Mouse (Mus musculus) liver, embryonic 11.5 days (tissue): ENCODE results near the gene Adamts18. TPM values are rescaled to one million over a fixed set of nuclear protein-coding genes. Genes with fewer than 3 reads are reported as not detected.

Source experiments
- ATAC-seq: fragments of 200-750 bp; cut with Nextera tagmentation; replicated peaks from 2 replicates; pipeline ENCODE4 v1.8.0; 2017; ENCODE audit warnings: moderate number of reproducible peaks, mild to moderate bottlenecking, moderate TSS enrichment, moderate library complexity; ENCODE audit not compliant: low FRiP score
- DNase-seq: peaks from one replicate; pipeline ENCODE4 v3.0.0-alpha.2; 2017; ENCODE audit warnings: low spot score
- H3K27ac ChIP-seq: fragments of 300-500 bp; sonication (generic); 2 replicates; pipeline ENCODE4 v1.5.1; 2014; ENCODE audit warnings: mild to moderate bottlenecking, low read depth, low read length, control low read depth
- H3K27me3 ChIP-seq: fragments of 300-500 bp; sonication (generic); replicated peaks from 2 replicates; pipeline ENCODE4 v1.6.1; 2014; ENCODE audit warnings: low read length, mixed read lengths; ENCODE audit not compliant: control insufficient read depth, insufficient read depth
- H3K36me3 ChIP-seq: fragments of 300-500 bp; sonication (generic); 2 replicates; pipeline ENCODE4 v1.6.1; 2014; ENCODE audit warnings: mild to moderate bottlenecking, low read length, moderate library complexity, mixed read lengths; ENCODE audit not compliant: control insufficient read depth, insufficient read depth
- H3K4me1 ChIP-seq: fragments of 300-500 bp; sonication (generic); replicated peaks from 2 replicates; pipeline ENCODE4 v1.6.1; 2014; ENCODE audit warnings: low read length, mixed read lengths; ENCODE audit not compliant: control insufficient read depth, insufficient read depth
- H3K4me2 ChIP-seq: fragments of 300-500 bp; sonication (generic); 2 replicates; pipeline ENCODE4 v1.6.1; 2014; ENCODE audit warnings: mild to moderate bottlenecking, control low read depth, moderate library complexity
- H3K4me3 ChIP-seq: fragments of 300-500 bp; sonication (generic); 2 replicates; pipeline ENCODE4 v1.5.1; 2014; ENCODE audit warnings: low read depth, low read length, control low read depth
- H3K9ac ChIP-seq: fragments of 300-500 bp; sonication (generic); 2 replicates; pipeline ENCODE4 v1.6.1; 2014; ENCODE audit warnings: low read depth, low read length, control low read depth
- H3K9me3 ChIP-seq: fragments of 300-500 bp; sonication (generic); 2 replicates; pipeline ENCODE4 v1.6.1; 2016; ENCODE audit warnings: low read length, inconsistent platforms, mixed read lengths; ENCODE audit not compliant: control insufficient read depth
- WGBS: fragments of 180-500 bp; shearing (Covaris S2); extraction: QIAGEN DNeasy Blood & Tissue Kit; methylation state at CpG from one replicate; pipeline ENCODE4 v1.1.7; 2014; 5-methylcytosine and 5-hydroxymethylcytosine counted together
- polyA plus RNA-seq: library from polyadenylated mRNA; unstranded; fragments of >200 nt; fragmentation: Nextera tagmentation; extraction: Ambion mirVana; gene quantifications from 2 replicates; pipeline ENCODE4 v1.2.1, GENCODE M21; 2014

Gene Adamts18
- polyA plus RNA-seq, 1 experiment from 2014 or later, result 1.7 TPM

DNA sequence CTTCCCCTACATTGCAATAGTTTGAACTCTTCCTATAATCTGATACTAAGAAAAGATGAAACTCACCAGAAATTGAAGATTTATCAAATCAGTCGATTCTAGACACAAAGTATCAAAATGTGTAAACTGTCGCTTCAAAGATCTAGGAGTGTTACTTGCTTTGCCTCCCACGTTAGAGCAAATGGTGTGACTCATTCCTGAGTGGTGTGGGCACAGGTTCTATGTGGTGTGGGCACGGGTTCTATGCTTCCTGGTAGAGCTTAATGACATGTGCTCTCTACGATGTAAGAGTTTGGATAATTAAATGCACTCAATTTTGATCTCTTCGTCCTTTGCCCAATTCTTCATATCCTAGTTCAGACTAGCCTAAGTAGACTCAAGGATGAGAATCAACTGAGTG is 23.9 kb upstream of the Adamts18 start:
- Histone ChIP-seq H3K4me3 (no peak overlapping the region), H3K27me3 (no peaks in the 10 kb centered on the region), H3K9me3 (no peaks in the 10 kb centered on the region), H3K9ac (no peak overlapping the region), H3K4me2 (no peak overlapping the region), H3K36me3 (no peaks in the 10 kb centered on the region), H3K4me1 (no peaks in the 10 kb centered on the region), H3K27ac (no peak overlapping the region)
- no peak for ATAC-seq
- WGBS, result 74% methylated on average over 6 of the region's 6 CpGs
- no peak for DNase-seq

DNA sequence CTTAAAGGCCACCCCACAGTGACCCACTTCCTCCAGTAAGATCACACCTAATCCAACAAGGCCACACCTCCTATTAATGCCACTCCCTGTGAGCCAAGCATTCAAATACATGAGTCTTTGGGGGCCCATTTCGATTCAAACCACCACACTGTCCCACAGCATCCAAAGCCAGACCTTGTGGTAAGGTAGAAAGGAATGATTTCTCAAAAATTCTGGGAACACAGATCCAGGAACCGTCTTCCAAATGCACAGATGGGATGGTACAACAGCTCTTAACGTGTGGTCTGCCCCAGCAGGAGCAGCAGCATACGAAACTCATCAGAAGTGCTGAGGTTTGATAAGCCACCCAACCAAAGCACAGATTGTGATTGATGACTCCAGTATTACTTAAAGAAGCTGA is 18.0 kb upstream of the Adamts18 start:
- no peaks in the 10 kb centered on the region for H3K36me3 ChIP-seq
- no peaks in the 10 kb centered on the region for H3K4me1 ChIP-seq
- no peak overlapping the region for H3K9ac ChIP-seq
- 75% methylated on average over 4 of the region's 4 CpGs for WGBS
- H3K27ac ChIP-seq, result no peak overlapping the region
- H3K4me3 ChIP-seq, result no peak overlapping the region
- no peaks in the 10 kb centered on the region for H3K27me3 ChIP-seq
- H3K4me2 ChIP-seq, result no peak overlapping the region
- H3K9me3 ChIP-seq, result no peaks in the 10 kb centered on the region
- ATAC-seq (no peak), DNase-seq (no peak)

DNA sequence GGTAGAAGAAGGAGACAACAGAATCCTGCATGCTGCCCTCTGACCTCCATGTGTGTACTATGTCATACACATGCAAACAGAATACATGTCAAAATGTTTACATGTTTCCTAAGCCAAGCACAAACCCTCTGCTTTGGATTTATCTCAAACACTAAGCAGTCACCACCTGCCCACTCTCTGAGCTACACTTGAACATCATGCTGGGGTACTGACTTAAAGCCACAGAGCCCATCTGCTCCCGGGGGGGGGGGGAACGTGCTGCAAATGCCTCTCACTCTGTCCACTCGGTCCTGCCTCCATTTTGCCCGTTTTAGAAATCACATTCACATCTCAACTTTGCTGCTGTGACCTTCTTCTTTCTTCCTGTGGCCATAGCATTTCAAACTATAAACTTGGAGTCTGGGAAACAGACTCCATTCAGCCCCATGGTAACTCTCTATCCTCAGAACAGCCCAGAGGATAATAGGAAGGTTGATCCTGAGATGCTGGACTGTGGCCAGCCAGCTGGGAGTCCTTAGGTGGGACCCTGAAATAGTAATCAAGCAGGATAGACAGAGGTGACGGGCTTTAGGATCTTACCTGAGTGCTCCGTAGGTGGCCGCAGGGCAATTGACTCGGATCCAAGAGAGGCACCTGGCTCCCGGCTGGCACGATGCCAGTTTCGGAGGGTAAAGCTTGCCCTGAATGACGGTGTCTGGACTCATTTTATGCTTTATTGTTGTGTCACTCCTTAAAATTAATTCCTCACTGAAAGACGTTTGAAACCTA is 17.0 kb upstream of the Adamts18 start:
- ATAC-seq (no peak), DNase-seq (no peak)
- H3K4me2 ChIP-seq, result no peak overlapping the region
- no peaks in the 10 kb centered on the region for H3K36me3 ChIP-seq
- WGBS, result 82% methylated on average over 13 of the region's 13 CpGs
- no peaks in the 10 kb centered on the region for H3K27me3 ChIP-seq
- no peaks in the 10 kb centered on the region for H3K4me1 ChIP-seq
- H3K4me3 ChIP-seq, result no peak overlapping the region
- H3K27ac ChIP-seq, result no peak overlapping the region
- no peaks in the 10 kb centered on the region for H3K9me3 ChIP-seq
- no peak overlapping the region for H3K9ac ChIP-seq

DNA sequence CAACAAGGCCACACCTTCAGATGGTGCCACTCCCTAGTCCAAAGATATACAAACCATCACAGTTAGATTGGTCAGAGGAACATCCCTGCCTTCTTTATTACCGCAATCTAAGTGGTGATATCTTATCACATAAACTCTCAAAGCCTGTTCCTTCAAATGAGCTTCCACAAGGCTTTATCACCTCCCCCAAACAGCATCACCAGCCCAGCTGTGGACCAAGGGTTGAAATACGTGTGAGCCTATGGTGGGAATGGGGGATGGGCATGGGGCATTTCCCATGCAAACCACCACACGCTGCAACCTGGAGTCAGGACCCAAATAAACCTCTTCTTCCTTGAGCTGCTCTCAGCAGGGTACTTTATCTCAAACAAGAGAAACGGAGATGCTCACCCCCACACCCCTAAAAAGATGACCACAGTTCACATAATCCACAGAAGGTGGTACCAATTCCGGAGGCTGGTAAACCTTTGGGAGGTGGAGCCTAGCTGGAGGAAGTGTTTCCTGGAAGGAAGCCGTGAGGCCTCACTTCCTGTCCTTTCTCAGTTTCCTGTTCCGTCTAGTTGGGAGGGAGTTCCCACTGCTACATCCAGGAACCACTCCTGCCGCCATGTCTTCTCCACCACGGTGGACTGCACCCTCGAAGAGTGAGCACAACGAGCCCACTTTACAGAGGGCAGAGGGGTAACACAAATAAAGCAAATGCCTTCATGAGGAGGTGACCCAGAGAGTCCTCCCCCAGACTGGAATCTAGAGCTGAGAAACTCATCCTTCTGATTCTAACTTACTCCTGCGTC is 11.5 kb upstream of the Adamts18 start:
- ATAC-seq (no peak), DNase-seq (no peak)

DNA sequence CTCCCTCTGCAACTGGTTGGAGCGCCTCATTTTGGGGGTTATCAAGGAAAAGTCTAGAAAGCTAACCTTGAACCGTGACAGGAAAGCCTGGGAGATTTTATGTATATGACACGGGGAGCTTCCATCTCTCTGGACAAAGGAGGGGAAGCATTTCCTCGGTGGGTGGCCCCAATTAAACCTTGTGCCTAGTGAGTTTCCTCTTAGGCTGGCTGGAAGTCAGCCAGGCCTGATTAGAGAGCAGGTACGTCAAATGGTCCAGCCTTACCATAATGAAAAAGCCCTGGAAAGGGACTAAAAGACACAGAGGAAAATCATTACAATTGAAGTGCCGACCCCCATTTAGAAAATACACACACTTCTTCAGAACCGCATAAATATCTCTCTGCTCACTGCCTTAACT is 10.3 kb upstream of the Adamts18 start:
- no peaks in the 10 kb centered on the region for H3K36me3 ChIP-seq
- WGBS, result 73% methylated on average over 7 of the region's 7 CpGs
- ATAC-seq (no peak), DNase-seq (no peak)
- H3K27ac ChIP-seq, result no peak overlapping the region
- H3K9me3 ChIP-seq, result no peaks in the 10 kb centered on the region
- H3K4me2 ChIP-seq, result no peak overlapping the region
- H3K27me3 ChIP-seq, result no peaks in the 10 kb centered on the region
- H3K4me1 ChIP-seq, result no peaks in the 10 kb centered on the region
- H3K4me3 ChIP-seq, result no peak overlapping the region
- H3K9ac ChIP-seq, result no peak overlapping the region

More for the DNA sequence above, 11.5 kb upstream of the Adamts18 start:
- no peaks in the 10 kb centered on the region for H3K9me3 ChIP-seq
- no peak overlapping the region for H3K4me2 ChIP-seq
- no peak overlapping the region for H3K4me3 ChIP-seq
- H3K27ac ChIP-seq, result no peak overlapping the region
- no peaks in the 10 kb centered on the region for H3K36me3 ChIP-seq
- no peak overlapping the region for H3K9ac ChIP-seq
- WGBS, result 77% methylated on average over 12 of the region's 12 CpGs
- no peaks in the 10 kb centered on the region for H3K4me1 ChIP-seq
- no peaks in the 10 kb centered on the region for H3K27me3 ChIP-seq

DNA sequence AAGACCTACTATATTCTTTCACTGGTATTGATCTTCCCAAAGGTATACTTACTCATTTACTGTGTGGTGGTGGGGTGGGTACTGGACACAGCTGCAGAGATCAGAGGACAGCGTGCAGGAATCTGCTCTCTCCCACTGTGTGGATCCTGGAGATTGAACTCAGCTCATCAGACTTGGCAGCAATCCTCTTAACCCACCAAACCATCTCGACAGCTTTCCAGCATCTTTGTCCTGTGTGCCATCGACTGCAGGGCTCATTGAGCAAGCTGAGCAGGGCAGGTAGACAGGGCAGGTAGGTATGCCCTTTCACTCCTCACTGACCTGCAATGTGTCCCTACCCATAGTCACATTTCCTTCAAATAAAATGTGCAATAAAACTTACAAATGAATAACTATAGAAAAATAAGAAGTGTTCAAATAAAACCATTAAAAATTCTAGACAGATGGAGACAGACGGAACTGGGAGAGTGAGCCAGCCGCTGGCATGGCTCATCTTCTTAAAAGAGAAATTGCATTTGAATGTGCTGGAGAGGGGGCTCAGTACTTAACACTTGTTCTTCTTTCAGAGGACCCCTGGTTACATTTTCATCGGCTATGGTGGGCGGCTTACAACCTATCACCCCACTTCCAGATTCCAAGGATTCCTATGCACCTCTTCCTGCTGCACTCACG is 6.2 kb upstream of the Adamts18 start:
- Histone ChIP-seq H3K4me2 (no peak overlapping the region), H3K4me1 (no peaks in the 10 kb centered on the region), H3K9me3 (no peaks in the 10 kb centered on the region), H3K27ac (no peak overlapping the region), H3K27me3 (peaks cover 3% of the 10 kb centered on the region), H3K9ac (no peak overlapping the region), H3K4me3 (no peak overlapping the region), H3K36me3 (no peaks in the 10 kb centered on the region)
- ATAC-seq (no peak), DNase-seq (no peak)
- 77% methylated on average over 8 of the region's 8 CpGs for WGBS

DNA sequence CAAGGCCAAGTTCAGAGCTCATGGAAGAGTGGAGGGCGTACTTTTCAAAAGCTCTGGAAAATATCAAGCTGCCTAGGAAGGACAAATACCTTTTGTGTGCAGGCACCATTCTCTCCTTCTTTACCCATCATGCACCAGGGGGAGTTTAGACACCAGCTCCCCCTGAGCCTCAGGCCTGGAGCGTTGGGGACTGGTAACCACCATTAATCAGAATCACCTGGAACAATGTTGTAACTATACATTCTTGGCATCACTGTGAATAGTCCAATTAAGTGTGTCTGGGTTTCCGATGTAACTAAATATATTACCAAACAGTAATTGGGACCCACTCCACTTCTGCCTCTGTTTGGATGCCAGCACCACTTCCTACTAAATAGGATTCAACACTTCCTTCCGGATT is 5.2 kb upstream of the Adamts18 start:
- no peak overlapping the region for H3K4me3 ChIP-seq
- 81% methylated on average over 4 of the region's 4 CpGs for WGBS
- H3K9me3 ChIP-seq, result no peaks in the 10 kb centered on the region
- no peaks in the 10 kb centered on the region for H3K4me1 ChIP-seq
- H3K4me2 ChIP-seq, result no peak overlapping the region
- DNase-seq (no peak), ATAC-seq (no peak)
- peaks cover 14% of the 10 kb centered on the region for H3K27me3 ChIP-seq
- H3K27ac ChIP-seq, result no peak overlapping the region
- no peak overlapping the region for H3K9ac ChIP-seq
- H3K36me3 ChIP-seq, result no peaks in the 10 kb centered on the region

DNA sequence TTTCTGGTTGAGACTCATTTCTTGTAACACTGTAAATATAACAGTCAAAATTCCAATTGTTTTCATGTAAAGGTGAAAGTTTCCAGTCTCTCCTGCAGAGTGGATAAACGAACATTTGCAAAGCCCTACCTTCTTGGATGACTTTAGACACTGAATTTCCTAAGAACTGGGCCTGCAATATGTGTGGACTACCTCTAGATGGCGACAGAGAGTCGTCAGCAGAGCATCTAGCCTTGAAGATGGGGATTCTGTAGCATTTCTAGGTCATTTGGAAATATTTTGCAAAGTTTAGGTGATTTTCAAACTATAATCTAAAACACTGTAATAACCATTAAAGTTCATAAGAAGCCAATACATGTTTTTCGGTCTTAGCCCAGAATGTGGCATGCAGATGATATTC is 3.1 kb upstream of the Adamts18 start:
- Histone ChIP-seq H3K27ac (no peak overlapping the region), H3K4me2 (no peak overlapping the region), H3K9me3 (no peaks in the 10 kb centered on the region), H3K9ac (no peak overlapping the region), H3K36me3 (no peaks in the 10 kb centered on the region), H3K27me3 (peaks cover 32% of the 10 kb centered on the region), H3K4me1 (no peaks in the 10 kb centered on the region), H3K4me3 (no peak overlapping the region)
- ATAC-seq (no peak), DNase-seq (no peak)
- WGBS, result 32% methylated on average over 4 of the region's 4 CpGs
